Mouse (Mus musculus) cortical plate, adult 2 months (tissue): ENCODE data around the gene Homez.

Source experiments
- CTCF ChIP-seq: fragments of 200-500 bp; IDR thresholded peaks from 2 replicates; pipeline ENCODE4 v1.5.1; 2011; ENCODE audit warnings: mild to moderate bottlenecking, control low read depth, low read length; ENCODE audit not compliant: insufficient read depth; ENCODE audit errors: extremely low read depth
- POLR2A ChIP-seq: fragments of 200-500 bp; IDR thresholded peaks from 2 replicates; pipeline ENCODE4 v1.6.1; 2011; ENCODE audit warnings: mild to moderate bottlenecking, low read length, control low read depth; ENCODE audit not compliant: insufficient read depth; ENCODE audit errors: extremely low read depth

- no peak for TF ChIP-seq CTCF
- no peak for TF ChIP-seq POLR2A
Measured at GRCm38 (mm10) chr14:54920076-54920685, 49.4 kb upstream of the Homez start.
